Mouse (Mus musculus) stomach, embryonic 14.5 days (tissue): ENCODE measurements at regions not wholly inside any gene's neighbourhood (a gene's known extent, or its start where the extent isn't known, plus 50 kb on each side); places are given as distances from the start of the nearest gene placed in this dataset.
"Not testable (repeated sequence)": the region's sequence is repeated elsewhere in the genome, so short reads cannot be mapped to it uniquely, and the experiment has no call there.

ENCODE experiments used
- ATAC-seq: fragments of 200-750 bp; cut with Nextera tagmentation; 2 replicates; pipeline ENCODE4 v1.8.0; 2017; ENCODE audit warnings: low read depth, moderate TSS enrichment; ENCODE audit not compliant: insufficient number of reproducible peaks, insufficient read depth, low FRiP score
- H3K27ac ChIP-seq: fragments of 300-500 bp; sonication (generic); 2 replicates; pipeline ENCODE4 v1.5.1; 2014; ENCODE audit warnings: mild to moderate bottlenecking, low read length, moderate library complexity, mixed read lengths
- H3K27me3 ChIP-seq: fragments of 300-500 bp; sonication (generic); 2 replicates; pipeline ENCODE4 v1.6.1; 2014; ENCODE audit warnings: low read length, control low read depth, mixed read lengths; ENCODE audit not compliant: control insufficient read depth, insufficient read depth
- H3K36me3 ChIP-seq: fragments of 300-500 bp; sonication (generic); 2 replicates; pipeline ENCODE4 v1.6.1; 2014; ENCODE audit warnings: mild to moderate bottlenecking, control low read depth, low read length, moderate library complexity, mixed read lengths; ENCODE audit not compliant: control insufficient read depth, insufficient read depth
- H3K4me1 ChIP-seq: fragments of 300-500 bp; sonication (generic); 2 replicates; pipeline ENCODE4 v1.6.1; 2014; ENCODE audit warnings: low read length, control low read depth, mixed read lengths; ENCODE audit not compliant: control insufficient read depth, insufficient read depth
- H3K4me2 ChIP-seq: fragments of 300-500 bp; sonication (generic); replicated peaks from 2 replicates; pipeline ENCODE4 v1.6.1; 2014; ENCODE audit warnings: low read depth, low read length, control low read depth
- H3K4me3 ChIP-seq: fragments of 300-500 bp; sonication (generic); 2 replicates; pipeline ENCODE4 v1.5.1; 2014; ENCODE audit warnings: low read depth, low read length, control low read depth
- H3K9ac ChIP-seq: fragments of 300-500 bp; sonication (generic); replicated peaks from 2 replicates; pipeline ENCODE4 v1.6.1; 2014; ENCODE audit warnings: low read depth, mild to moderate bottlenecking, control low read depth, low read length, moderate library complexity, mixed read lengths
- H3K9me3 ChIP-seq: fragments of 300-500 bp; sonication (generic); 2 replicates; pipeline ENCODE4 v1.6.1; 2016; ENCODE audit warnings: low read depth, low read length, control low read depth; ENCODE audit not compliant: control insufficient read depth
- WGBS: fragments of 180-500 bp; shearing (Covaris S2); extraction: QIAGEN DNeasy Blood & Tissue Kit; methylation state at CpG from one replicate; pipeline ENCODE4 v1.1.7; 2014; 5-methylcytosine and 5-hydroxymethylcytosine counted together

DNA sequence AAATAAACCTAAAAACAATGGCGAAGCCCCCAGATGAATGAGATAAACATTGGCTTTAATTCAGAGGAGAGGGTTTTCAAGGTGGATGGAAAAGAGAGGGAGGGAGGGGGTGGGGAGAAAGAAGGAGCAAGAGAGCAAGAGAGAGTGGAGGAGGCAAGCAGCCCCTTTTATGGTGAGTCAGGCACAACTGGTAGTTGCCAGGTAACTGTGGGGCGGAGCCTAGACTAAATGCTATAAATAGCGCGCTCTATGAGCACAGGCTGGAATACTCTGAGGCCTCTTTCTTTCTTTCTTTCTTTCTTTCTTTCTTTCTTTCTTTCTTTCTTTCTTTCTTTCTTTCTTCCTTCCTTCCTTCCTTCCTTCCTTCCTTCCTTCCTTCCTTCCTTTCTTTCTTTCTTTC, 99.6 kb downstream of the Gm5426 start:
- 90% methylated on average over 4 of the region's 4 CpGs for WGBS
- H3K9ac ChIP-seq, H3K4me1 ChIP-seq, H3K4me2 ChIP-seq, ATAC-seq, H3K36me3 ChIP-seq, H3K27ac ChIP-seq, H3K4me3 ChIP-seq, H3K27me3 ChIP-seq, H3K9me3 ChIP-seq: not testable (repeated sequence)

DNA sequence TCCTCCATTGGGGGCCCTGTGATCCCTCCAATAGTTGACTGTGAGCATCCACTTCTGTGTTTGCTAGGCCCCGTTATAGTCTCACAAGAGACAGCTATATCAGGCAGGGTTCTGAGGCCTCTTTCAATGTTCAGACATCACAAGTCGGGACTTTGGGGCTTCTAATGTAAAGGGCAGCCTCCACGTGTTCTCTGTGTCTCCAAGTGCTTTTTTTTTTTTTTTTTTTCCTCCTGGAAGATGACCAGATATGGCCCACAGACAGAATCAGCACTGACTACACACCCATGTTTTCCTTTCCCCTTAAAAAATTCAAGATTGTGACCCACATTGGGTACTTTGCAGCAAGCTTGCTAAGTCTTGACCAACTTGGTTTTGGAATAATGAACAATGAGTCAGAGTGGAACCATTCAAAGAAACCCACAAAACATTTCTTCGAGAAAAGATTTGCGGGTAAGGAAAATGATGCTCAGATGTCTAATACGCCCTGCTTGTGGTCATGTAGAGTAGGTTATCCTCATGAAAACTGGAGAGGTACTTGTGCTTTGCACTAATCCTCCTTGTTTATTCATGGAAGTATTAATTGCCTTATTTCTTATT, 100.5 kb downstream of the Gm5426 start:
- 0 out of 2 replicates have a peak, but pooled peaks cover 3% of the 10 kb centered on the region for H3K4me1 ChIP-seq
- no peak overlapping the region for H3K4me3 ChIP-seq
- H3K36me3 ChIP-seq, result no peaks in the 10 kb centered on the region
- no peak overlapping the region for H3K9ac ChIP-seq
- WGBS, result 90% methylated on average over 6 of the region's 6 CpGs
- H3K9me3 ChIP-seq, result no peaks in the 10 kb centered on the region
- H3K4me2 ChIP-seq, result no peak overlapping the region
- H3K27me3 ChIP-seq, result no peaks in the 10 kb centered on the region
- no peak for ATAC-seq
- no peak overlapping the region for H3K27ac ChIP-seq

DNA sequence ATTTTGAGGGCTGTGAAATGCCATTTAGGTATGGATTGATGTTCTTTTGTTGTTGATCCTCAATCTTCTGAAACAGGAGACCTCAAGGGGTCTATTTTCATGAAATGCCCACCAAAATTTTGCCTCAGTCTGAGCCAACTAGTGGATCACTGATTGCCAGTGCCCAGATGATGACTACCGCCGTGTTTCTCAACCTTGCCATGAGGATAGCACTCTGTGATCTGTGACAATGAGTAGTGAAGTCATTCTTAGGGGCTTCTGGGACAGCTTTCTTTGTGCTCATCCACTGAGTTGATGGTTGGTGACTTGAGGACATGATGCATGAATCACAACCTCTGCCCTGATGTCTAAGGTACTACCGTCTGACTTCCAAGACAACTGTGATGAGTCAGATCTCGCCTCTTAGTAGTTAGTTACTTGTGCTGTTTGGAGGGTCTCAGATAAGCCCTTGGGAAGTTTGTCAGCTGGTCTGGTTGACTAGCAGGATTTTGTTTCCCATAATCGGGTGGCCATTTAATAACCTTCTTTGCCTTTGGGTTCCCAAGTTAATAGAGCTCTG, 101.2 kb downstream of the Gm5426 start:
- Histone ChIP-seq H3K4me1 (0 out of 2 replicates have a peak, but pooled peaks cover 3% of the 10 kb centered on the region), H3K9me3 (no peaks in the 10 kb centered on the region), H3K27ac (no peak overlapping the region), H3K9ac (no peak overlapping the region), H3K36me3 (no peaks in the 10 kb centered on the region), H3K4me2 (no peak overlapping the region), H3K4me3 (no peak overlapping the region), H3K27me3 (no peaks in the 10 kb centered on the region)
- ATAC-seq, result no peak
- WGBS, result 91% methylated on average over 5 of the region's 5 CpGs

DNA sequence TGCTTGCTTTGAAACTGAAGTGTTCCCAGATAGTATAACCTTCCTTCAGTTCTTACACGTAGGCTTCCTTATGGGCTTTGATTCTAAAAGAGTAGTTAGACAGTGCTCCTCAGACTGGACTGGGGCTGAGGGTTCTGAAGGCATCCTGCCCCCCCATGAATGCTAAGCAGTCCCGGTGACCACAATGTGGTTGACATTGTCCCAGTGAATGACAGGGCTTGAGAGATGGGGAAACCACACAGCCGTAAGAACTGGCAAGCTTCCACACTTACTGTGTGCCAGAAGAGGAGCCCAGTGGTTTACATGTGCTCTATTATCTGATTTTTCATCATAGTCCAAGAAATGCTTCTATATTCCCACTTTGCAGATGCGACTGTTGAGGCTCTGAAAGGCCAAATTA, 101.8 kb downstream of the Gm5426 start:
- Histone ChIP-seq H3K27ac (no peak overlapping the region), H3K9me3 (no peaks in the 10 kb centered on the region), H3K4me2 (no peak overlapping the region), H3K9ac (no peak overlapping the region), H3K4me3 (no peak overlapping the region), H3K4me1 (0 out of 2 replicates have a peak, but pooled peaks cover 3% of the 10 kb centered on the region), H3K27me3 (no peaks in the 10 kb centered on the region), H3K36me3 (no peaks in the 10 kb centered on the region)
- no peak for ATAC-seq
- 85% methylated on average over 4 of the region's 4 CpGs for WGBS

DNA sequence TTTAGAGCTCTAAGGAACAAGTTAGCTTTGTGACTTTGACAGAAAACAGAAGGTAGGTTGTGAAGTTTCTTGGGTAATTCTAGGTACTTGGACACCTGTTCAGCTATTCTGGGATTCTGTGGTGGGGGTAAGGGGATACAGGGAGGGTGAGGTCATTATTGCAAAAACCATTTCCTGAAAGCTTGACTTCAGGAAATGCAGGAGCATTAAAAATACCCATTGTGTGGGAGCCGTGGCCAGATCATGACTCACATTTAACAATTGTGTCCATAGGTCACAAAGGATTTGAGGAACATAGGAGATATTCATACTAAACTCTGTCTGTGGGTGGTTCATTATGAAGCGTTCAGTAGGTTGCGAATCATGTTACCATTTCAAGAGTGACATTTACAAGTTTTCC, 102.4 kb downstream of the Gm5426 start:
- H3K4me1 ChIP-seq, result 0 out of 2 replicates have a peak, but pooled peaks cover 3% of the 10 kb centered on the region
- 80% methylated on average over 3 of the region's 3 CpGs for WGBS
- no peak overlapping the region for H3K4me3 ChIP-seq
- no peak overlapping the region for H3K27ac ChIP-seq
- no peak overlapping the region for H3K9ac ChIP-seq
- H3K36me3 ChIP-seq, result no peaks in the 10 kb centered on the region
- H3K27me3 ChIP-seq, result no peaks in the 10 kb centered on the region
- no peak for ATAC-seq
- H3K9me3 ChIP-seq, result no peaks in the 10 kb centered on the region
- no peak overlapping the region for H3K4me2 ChIP-seq

DNA sequence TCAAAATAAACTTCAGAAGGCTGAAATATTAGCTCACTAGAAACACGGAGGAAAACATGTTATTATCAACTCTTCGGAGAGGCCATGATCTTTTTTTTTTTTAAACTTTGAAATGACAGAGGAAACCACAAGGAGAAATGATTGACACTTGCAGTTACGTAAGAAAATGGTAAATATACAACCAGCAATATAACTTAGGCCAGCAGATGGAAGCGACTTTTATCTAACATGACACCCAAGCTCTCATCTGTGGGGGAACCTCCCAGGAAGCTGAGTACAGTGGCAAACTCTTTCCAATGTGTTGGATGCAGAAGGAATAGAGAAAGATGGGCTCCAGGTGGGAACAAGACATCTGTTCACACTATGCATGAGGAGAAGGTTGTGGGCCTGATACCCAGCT, 104.2 kb downstream of the Gm5426 start:
- Histone ChIP-seq H3K9me3 (no peaks in the 10 kb centered on the region), H3K9ac (no peak overlapping the region), H3K4me1 (no peaks in the 10 kb centered on the region), H3K36me3 (no peaks in the 10 kb centered on the region), H3K27me3 (no peaks in the 10 kb centered on the region), H3K27ac (no peak overlapping the region), H3K4me2 (no peak overlapping the region), H3K4me3 (no peak overlapping the region)
- 85% methylated on average over 4 of the region's 4 CpGs for WGBS
- ATAC-seq, result no peak

DNA sequence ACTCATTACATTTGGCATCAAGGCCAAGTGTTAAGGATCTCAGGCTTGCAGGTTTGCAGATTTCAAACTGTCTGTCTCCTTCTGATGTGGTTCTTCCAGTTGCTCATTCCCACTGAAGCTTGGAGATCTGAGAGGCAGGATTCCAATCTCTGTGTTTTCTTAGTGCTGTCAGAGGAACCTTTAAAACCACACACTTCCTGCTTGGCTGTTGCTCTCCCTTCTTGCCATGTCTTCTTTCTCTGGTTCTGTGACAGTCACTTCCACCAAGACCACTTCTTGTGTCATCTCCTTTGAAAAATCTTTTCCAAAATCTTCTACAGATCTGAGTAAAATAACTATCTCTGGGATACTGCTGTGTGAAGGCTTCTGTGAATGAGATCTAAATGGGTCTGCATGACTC, 117.3 kb downstream of the Gm5426 start:
- Histone ChIP-seq H3K9ac (no peak overlapping the region), H3K36me3 (no peaks in the 10 kb centered on the region), H3K4me1 (no peaks in the 10 kb centered on the region), H3K4me3 (no peak overlapping the region), H3K4me2 (no peak overlapping the region), H3K9me3 (no peaks in the 10 kb centered on the region), H3K27ac (no peak overlapping the region), H3K27me3 (no peaks in the 10 kb centered on the region)
- no peak for ATAC-seq

DNA sequence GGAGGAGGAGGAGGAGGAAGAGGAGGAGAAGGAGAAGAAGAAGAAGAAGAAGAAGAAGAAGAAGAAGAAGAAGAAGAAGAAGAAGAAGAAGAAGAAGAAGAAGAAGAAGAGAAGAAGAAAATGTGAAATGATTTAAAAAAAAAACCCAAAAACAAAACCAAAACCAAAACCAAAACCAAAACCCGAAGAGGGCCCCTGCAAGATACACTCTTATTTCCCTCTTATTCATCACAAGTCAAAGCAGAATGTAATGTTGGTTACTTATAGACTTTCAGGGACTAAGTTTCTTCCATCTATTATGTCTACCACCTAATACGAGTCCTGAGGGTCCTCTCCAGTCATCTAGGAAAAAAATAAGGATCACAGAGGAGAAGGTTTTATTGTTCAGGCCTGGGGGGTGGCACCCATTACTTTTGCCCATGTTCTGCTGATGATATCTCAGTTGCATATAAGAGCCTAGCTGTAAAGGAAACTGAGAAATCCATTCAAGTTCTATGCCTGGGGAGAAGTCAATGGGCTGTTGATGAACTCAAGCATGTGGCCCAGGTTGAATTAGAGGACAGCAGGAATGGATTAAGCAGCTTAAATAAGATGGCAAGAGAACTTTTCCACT, 118.0 kb downstream of the Gm5426 start:
- no peak for ATAC-seq

More for the DNA sequence above, 118.0 kb downstream of the Gm5426 start:
- Histone ChIP-seq H3K36me3 (no peaks in the 10 kb centered on the region), H3K27ac (no peak overlapping the region), H3K4me3 (no peak overlapping the region), H3K9ac (no peak overlapping the region), H3K4me2 (no peak overlapping the region), H3K4me1 (no peaks in the 10 kb centered on the region), H3K9me3 (no peaks in the 10 kb centered on the region), H3K27me3 (no peaks in the 10 kb centered on the region)
- WGBS, result 85% methylated on average over 2 of the region's 2 CpGs
